Mouse (Mus musculus): ENCODE data around the gene Fam198b.

- no peak for TF ChIP-seq POLR2A (IDR thresholded peaks at IDR 0.05; ENCODE audit: insufficient read depth, low read length)
- no peak for TF ChIP-seq CTCF (IDR thresholded peaks at IDR 0.05; ENCODE audit: low read depth, low read length)
- TF ChIP-seq EP300 (IDR thresholded peaks at IDR 0.05; ENCODE audit: insufficient read depth, low read depth, low read length): no peak
Measured at GRCm38 (mm10) chr3:79927050-79927449, 42.7 kb downstream of the Fam198b start.
